Mouse (Mus musculus) liver, embryonic 14 days (tissue): ENCODE data around the gene Rsl1d1. TPM values are rescaled to one million over a fixed set of nuclear protein-coding genes. Genes with fewer than 3 reads are reported as not detected.

Experiments used
- polyA plus RNA-seq: library from polyadenylated mRNA; depleted of rRNA; stranded (reverse); fragments of >200 nt; gene quantifications from 2 replicates; pipeline ENCODE4 v1.2.3, GENCODE M21; 2012; rRNA removed

Gene Rsl1d1
- polyA plus RNA-seq, result 49.0 and 54.7 TPM in 2 replicates

DNA sequence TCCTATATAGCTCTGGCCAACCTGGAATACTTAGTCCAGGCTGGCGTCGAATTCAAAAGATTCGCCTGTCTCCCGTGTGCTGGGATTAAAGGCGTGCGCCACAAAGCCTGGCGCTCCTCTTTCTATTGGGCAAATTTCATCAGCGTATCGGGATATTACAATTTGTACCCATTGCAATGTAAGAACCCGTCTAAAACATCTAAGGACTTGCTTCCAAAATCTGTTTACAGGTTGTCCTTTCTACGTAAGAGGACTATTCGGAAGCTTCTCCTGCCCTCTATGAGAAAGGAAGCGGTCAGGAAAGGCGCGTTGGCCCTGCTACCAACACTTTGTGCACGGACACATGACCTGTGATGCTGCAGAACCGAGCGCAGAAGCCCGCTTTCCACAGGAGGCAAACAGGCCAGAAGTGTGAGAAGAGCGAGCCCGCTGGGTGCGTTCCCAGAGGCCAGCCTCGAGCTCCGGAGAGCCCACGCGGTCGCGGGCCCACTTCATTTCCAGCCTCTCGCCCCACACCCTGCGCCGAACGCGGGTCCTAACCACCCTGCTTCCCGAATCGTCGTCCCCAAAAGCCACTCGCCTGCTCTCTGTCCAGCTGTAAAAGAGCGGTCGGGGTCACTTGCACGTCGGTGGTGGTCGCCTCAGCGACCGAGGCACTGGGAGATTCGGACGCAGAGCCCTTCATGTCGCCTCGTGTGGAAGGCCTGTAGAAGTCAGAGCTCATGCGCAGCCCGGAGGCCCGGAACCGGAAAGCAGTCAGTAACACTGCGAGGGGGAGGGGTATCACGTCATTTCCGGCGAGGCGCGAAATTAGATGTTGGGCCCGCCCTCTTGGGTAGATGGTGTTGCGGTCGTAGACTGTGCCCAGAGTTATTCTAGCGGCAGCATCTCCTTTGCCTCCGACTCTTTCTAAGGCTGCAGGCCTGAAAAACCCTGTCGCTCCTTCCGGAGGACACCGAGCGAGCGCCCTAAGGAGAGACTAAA lies at the start of gene Rsl1d1:
TSS of gene Rsl1d1 (minus strand) at position 761 of the 984 bp plus-strand sequence.

DNA sequence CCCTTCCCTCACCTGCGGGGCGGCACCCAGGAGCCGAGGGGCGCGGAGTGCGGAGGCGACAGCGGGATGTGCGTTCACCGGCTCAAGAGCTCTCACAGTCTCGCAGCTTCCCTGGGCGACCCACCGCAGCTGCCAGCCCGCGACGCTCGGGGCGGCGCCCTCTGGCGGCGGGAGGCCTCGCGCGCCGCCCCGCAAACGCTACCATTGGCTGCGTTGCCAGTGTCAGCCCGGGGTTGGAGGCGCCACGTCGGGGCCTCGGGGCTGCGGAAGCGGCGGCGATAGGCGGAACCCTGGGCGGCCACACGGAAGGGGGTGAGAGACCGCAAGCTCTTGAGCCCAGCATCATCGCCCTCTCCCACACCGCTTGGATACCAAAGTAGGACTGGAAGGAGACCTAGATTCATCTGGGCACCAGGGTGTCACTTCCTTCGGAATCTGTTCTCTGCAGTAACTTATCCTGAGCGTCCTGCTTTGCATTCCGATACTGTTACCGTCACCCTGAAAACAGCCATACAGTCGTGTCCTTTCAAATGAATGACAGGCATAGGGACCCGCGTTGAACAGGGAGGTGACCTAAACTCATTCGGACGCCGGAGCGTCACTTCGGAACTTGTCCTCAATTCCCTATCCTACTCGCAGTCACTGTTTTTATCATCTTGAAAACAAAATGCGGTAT lies 26.8 kb downstream of the Rsl1d1 start, which contains the start of gene Zc3h7a:
TSS of gene Zc3h7a (minus strand) at position 186 of the 676 bp plus-strand sequence.

Other genes with a start within 250 kb of the Rsl1d1 start
- 2.2 and 2.4 TPM in 2 replicates for gene Snn, start 142.4 kb downstream of the Rsl1d1 start, polyA plus RNA-seq
- gene Litaf, start 137.2 kb downstream of the Rsl1d1 start, polyA plus RNA-seq, result 10.7 and 15.4 TPM in 2 replicates
- gene Txndc11, start 68.7 kb downstream of the Rsl1d1 start, polyA plus RNA-seq, result 8.3 and 9.6 TPM in 2 replicates
- gene Zc3h7a, start 26.9 kb downstream of the Rsl1d1 start, polyA plus RNA-seq, result 58.7 and 64.6 TPM in 2 replicates
- gene Gspt1, start 51.0 kb upstream of the Rsl1d1 start, polyA plus RNA-seq, result 44.3 and 44.6 TPM in 2 replicates
- gene Tnfrsf17, start 110.5 kb upstream of the Rsl1d1 start, polyA plus RNA-seq, result 0.08 TPM in 1 of 2 replicates, not detected in the other
- 1.5 and 1.7 TPM in 2 replicates for gene Snx29, start 119.6 kb upstream of the Rsl1d1 start, polyA plus RNA-seq